Mouse (Mus musculus): ENCODE data around the gene Ticrr. TPM values are rescaled to one million over a fixed set of nuclear protein-coding genes. Genes with fewer than 3 reads are reported as not detected.

Gene Ticrr
- polyA plus RNA-seq, 1 experiment from 2014 or later: 17.0 TPM

DNA sequence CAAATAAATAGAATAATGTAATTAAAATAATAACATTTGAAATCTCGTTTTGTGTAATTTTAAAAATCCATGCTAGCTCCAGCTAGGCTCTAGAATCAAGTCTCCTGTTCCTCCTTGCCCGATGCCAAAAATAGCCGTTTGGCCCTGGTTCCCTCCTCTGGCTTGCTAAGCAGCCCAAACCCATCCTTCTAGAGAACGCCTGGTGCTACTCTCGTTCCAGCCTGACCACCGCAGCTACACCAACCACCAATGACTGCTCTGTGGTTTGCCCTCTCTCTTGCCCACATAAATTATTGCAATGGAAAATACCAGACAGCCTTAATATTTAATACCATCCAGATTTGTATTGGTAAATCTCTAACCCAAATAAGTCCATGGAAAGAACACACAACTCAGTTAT is 87.7 kb downstream of the Ticrr start:
- Histone ChIP-seq H3K36me3 (ENCODE audit: control insufficient read depth, insufficient read depth, low read length) (no peaks in the 10 kb centered on the region), H3K27ac (ENCODE audit: low read depth, low read length) (no peak overlapping the region), H3K27me3 (ENCODE audit: control insufficient read depth, insufficient read depth, low read length) (no peaks in the 10 kb centered on the region; the same call in 1 of the 2 replicates), H3K4me2 (replicated peaks; ENCODE audit: low read depth, low read length) (no peak overlapping the region), H3K4me3 (ENCODE audit: low read length) (no peak overlapping the region), H3K9me3 (ENCODE audit: control insufficient read depth, low read length) (no peaks in the 10 kb centered on the region), H3K9ac (ENCODE audit: low read depth, low read length) (no peak overlapping the region), H3K4me1 (ENCODE audit: control insufficient read depth, insufficient read depth, low read length) (no peaks in the 10 kb centered on the region)
- no peak for ATAC-seq (ENCODE audit: low FRiP score, low TSS enrichment)
- 78% methylated on average over 6 of the region's 6 CpGs for WGBS

Other genes starting within 250 kb of the Ticrr start
- gene Polg, start 193.8 kb upstream of the Ticrr start, polyA plus RNA-seq (2014; fragmentation: Nextera tagmentation; extraction: Ambion mirVana): 21.3 and 35.9 TPM in 2 replicates
- gene Rhcg, start 42.5 kb upstream of the Ticrr start, polyA plus RNA-seq (2014; fragmentation: Nextera tagmentation; extraction: Ambion mirVana): 14.2 and 18.5 TPM in 2 replicates
- gene Kif7, start 55.5 kb downstream of the Ticrr start, polyA plus RNA-seq (2014; fragmentation: Nextera tagmentation; extraction: Ambion mirVana): 3.7 and 5.9 TPM in 2 replicates
- gene Plin1, start 72.7 kb downstream of the Ticrr start, polyA plus RNA-seq (2014; fragmentation: Nextera tagmentation; extraction: Ambion mirVana): 0.07 TPM in 1 of 2 replicates, not detected in the other
- 7.4 and 8.0 TPM in 2 replicates for gene Pex11a, start 82.9 kb downstream of the Ticrr start, polyA plus RNA-seq (2014; fragmentation: Nextera tagmentation; extraction: Ambion mirVana)
- gene Wdr93, start 83.0 kb downstream of the Ticrr start, polyA plus RNA-seq (2014; fragmentation: Nextera tagmentation; extraction: Ambion mirVana): 0.32 and 0.36 TPM in 2 replicates
- gene Mesp1, start 133.6 kb downstream of the Ticrr start, polyA plus RNA-seq (2014; fragmentation: Nextera tagmentation; extraction: Ambion mirVana): not detected in 2 replicates
- gene Mesp2, start 150.5 kb downstream of the Ticrr start, polyA plus RNA-seq (2014; fragmentation: Nextera tagmentation; extraction: Ambion mirVana): 0.57 and 0.64 TPM in 2 replicates
- 23.7 and 39.0 TPM in 2 replicates for gene Anpep, start 200.9 kb downstream of the Ticrr start, polyA plus RNA-seq (2014; fragmentation: Nextera tagmentation; extraction: Ambion mirVana)

All from kidney, embryonic 14.5 days (tissue).